Mouse (Mus musculus): ENCODE measurements around the gene Mum1. TPM values are rescaled to one million over a fixed set of nuclear protein-coding genes. Genes with fewer than 3 reads are reported as not detected.
"Not testable (repeated sequence)": the region's sequence is repeated elsewhere in the genome, so short reads cannot be mapped to it uniquely, and the experiment has no call there.

Mum1 gene
- polyA plus RNA-seq, 1 experiment from 2014 or later = 40.1 TPM

DNA sequence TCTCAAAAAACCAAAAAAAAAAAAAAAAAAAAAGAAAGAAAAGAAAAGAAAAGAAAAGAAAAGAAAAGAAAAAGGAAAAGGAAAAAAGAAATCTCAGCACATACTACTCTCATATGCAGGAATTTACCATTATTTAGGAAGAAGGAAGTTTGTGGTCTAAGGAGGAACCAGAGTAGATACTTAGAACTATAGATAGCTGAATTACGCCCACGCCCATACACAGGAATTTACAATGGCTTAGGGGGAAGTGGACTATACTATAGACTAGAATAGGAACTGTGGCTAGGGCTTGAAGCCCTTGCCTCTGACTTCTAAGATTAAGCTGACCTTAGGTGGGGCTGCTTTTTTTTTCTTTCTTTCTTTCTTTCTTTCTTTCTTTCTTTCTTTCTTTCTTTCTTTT lies 3.1 kb upstream of the Mum1 start:
- not testable (repeated sequence) for H3K9me3 ChIP-seq (replicated peaks; ENCODE audit: control insufficient read depth, low read length); H3K27me3 ChIP-seq (ENCODE audit: control insufficient read depth, insufficient read depth, low read length); H3K9ac ChIP-seq (ENCODE audit: low read length); H3K4me2 ChIP-seq (ENCODE audit: low read depth, low read length); H3K27ac ChIP-seq (ENCODE audit: low read length); H3K36me3 ChIP-seq (ENCODE audit: control insufficient read depth, insufficient read depth); ATAC-seq (replicated peaks; ENCODE audit: extremely low read depth, insufficient read depth, low FRiP score); H3K4me3 ChIP-seq (ENCODE audit: low read length)
- 76% methylated on average over 2 of the region's 2 CpGs for WGBS
- peaks cover 16% of the 10 kb centered on the region for H3K4me1 ChIP-seq (ENCODE audit: control insufficient read depth, insufficient read depth, low read length)

DNA sequence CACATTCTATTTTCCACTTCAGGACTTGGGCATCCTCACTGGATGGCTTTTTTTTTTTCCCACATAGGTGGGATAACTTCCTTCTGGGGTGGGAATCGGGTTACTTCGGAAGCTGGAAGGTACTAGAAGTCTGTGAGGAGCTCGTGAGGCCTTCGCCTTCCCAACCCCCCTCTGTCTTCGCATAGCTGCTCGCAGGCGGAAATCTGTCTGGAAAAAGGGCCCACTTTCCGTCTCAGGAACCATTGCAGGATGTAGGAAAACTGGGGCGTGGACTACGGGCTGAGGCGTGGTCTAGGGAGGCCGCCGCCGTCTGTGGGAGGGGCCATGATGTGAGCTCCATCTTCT lies 191 bp upstream of the Mum1 start:
- peaks cover 26% of the 10 kb centered on the region for H3K4me1 ChIP-seq (ENCODE audit: control insufficient read depth, insufficient read depth, low read length)
- no peaks in the 10 kb centered on the region for H3K9me3 ChIP-seq (replicated peaks; ENCODE audit: control insufficient read depth, low read length)
- peak overlapping the region; percentile 42 for H3K4me3 ChIP-seq (ENCODE audit: low read length)
- H3K27ac ChIP-seq (ENCODE audit: low read length) = peak overlapping the region; percentile 76
- under 1% methylated on average over 14 of the region's 14 CpGs for WGBS
- peak overlapping the region; percentile 65 for H3K4me2 ChIP-seq (ENCODE audit: low read depth, low read length)
- peaks cover 9% of the 10 kb centered on the region; the same call in 1 of the 2 replicates for H3K36me3 ChIP-seq (ENCODE audit: control insufficient read depth, insufficient read depth)
- peak overlapping the region; percentile 63 for H3K9ac ChIP-seq (ENCODE audit: low read length)
- ATAC-seq (replicated peaks; ENCODE audit: extremely low read depth, insufficient read depth, low FRiP score) = no peak
- no peaks in the 10 kb centered on the region for H3K27me3 ChIP-seq (ENCODE audit: control insufficient read depth, insufficient read depth, low read length)

DNA sequence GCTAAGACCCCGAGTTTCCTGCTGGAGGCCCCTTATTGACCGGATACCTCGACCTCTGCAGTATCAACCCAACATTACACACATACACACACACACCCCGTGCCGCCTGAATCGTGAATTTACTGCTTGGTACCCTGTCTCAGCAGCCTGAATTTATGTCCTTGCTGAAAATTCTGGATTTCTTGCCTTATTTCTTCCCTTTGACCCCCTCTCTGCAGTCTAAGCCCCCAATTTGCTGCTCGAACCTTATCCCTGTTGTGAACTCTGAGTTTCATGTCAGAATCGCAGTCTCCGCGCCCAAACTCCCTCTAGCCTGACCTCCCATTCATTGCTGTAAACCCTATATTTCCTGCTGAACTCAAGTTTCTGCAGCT lies 919 bp downstream of the Mum1 start:
- peaks cover 16% of the 10 kb centered on the region; the same call in 1 of the 2 replicates for H3K36me3 ChIP-seq (ENCODE audit: control insufficient read depth, insufficient read depth)
- peak overlapping the region; percentile 72 for H3K4me2 ChIP-seq (ENCODE audit: low read depth, low read length)
- peak overlapping the region; percentile 84 for H3K4me3 ChIP-seq (ENCODE audit: low read length)
- no peaks in the 10 kb centered on the region for H3K9me3 ChIP-seq (replicated peaks; ENCODE audit: control insufficient read depth, low read length)
- no peak for ATAC-seq (replicated peaks; ENCODE audit: extremely low read depth, insufficient read depth, low FRiP score)
- 8% methylated on average over 10 of the region's 10 CpGs for WGBS
- peak overlapping the region; percentile 94 for H3K9ac ChIP-seq (ENCODE audit: low read length)
- H3K4me1 ChIP-seq (ENCODE audit: control insufficient read depth, insufficient read depth, low read length) = peaks cover 24% of the 10 kb centered on the region
- H3K27ac ChIP-seq (ENCODE audit: low read length) = peak overlapping the region; percentile 90
- H3K27me3 ChIP-seq (ENCODE audit: control insufficient read depth, insufficient read depth, low read length) = no peaks in the 10 kb centered on the region

DNA sequence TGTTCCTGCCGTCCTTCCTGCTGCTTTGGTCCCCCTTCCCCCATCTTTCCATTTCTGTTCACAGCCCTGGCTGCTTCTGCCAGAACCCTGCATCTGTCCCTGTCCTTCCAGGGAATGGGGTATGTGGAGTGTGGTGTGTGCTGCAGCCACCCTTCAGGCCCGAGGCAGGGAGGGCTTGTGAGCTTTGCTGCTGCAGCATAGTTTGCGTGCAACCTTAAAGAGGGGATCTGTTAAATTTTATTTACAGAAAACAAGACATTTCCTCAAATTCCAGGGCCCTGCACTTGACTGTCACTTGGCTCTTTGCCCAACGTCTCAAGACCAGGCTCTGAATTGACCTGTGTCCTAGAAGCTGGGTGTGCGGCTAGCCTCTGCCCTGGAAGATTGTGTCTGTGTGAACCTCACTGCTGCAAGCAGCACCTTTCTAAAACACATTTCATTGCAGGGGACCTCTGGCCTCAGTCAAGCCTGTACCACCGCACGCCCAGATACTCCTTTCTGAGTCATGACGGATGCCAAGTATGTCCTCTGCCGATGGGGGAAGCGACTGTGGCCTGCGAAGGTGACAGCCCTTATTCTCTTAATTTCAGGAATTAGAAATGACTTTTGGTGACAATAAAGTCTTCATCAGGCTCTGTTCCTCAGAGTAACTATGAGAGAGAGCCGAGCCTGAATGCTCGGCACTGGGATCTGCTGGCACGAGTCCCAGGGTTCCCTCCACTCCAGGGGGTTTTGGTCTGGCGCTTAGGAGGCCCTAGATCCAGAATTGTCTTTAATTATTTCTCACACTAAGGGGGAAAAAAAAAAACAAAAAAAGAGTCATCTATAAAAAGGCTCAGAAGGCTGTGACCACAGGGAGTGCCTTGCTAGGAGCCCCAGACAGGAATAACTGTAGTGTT lies 1.9 kb downstream of the Mum1 start:
- 39% methylated on average over 15 of the region's 15 CpGs for WGBS
- Histone ChIP-seq H3K4me3 (ENCODE audit: low read length) (peak overlapping the region; percentile 84), H3K27ac (ENCODE audit: low read length) (peak overlapping the region; percentile 90), H3K4me1 (ENCODE audit: control insufficient read depth, insufficient read depth, low read length) (peaks cover 28% of the 10 kb centered on the region), H3K27me3 (ENCODE audit: control insufficient read depth, insufficient read depth, low read length) (no peaks in the 10 kb centered on the region), H3K36me3 (ENCODE audit: control insufficient read depth, insufficient read depth) (peaks cover 25% of the 10 kb centered on the region), H3K4me2 (ENCODE audit: low read depth, low read length) (peak overlapping the region; percentile 72), H3K9ac (ENCODE audit: low read length) (peak overlapping the region; percentile 94), H3K9me3 (replicated peaks; ENCODE audit: control insufficient read depth, low read length) (no peaks in the 10 kb centered on the region)
- no peak for ATAC-seq (replicated peaks; ENCODE audit: extremely low read depth, insufficient read depth, low FRiP score)

DNA sequence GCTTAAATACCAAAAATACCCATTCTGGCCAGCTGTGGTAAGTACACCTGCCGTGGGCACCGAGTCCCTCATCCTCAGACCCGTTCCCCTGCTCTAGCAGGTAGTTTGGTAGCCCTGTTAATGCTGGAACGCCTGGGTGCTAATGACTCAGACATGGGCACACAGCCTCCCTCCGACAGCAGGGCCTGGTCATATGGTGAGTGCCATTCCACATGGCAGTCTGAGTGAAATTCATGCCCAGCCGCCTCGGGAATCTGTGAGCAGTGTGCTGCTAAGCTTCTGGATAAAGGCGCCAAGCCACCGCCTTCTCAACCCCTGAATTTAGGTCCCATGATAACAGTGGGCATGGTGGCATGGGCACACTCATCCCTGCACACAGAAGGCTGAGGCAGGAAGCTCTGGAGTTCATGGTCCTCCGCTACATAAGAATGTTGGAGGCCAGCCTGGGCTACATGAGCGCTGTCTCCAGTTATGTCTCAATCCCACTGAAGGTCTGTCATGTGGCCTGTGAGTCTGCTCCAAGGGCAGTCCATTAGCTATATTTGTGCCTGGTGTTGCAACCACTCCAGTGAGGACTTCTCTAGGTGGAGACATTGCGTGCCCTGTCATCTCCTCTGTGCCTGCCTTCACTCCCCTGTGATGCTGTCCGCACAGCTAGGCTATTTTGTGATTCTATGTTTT lies 10.1 kb downstream of the Mum1 start:
- H3K4me1 ChIP-seq (ENCODE audit: control insufficient read depth, insufficient read depth, low read length) = peaks cover 7% of the 10 kb centered on the region

DNA sequence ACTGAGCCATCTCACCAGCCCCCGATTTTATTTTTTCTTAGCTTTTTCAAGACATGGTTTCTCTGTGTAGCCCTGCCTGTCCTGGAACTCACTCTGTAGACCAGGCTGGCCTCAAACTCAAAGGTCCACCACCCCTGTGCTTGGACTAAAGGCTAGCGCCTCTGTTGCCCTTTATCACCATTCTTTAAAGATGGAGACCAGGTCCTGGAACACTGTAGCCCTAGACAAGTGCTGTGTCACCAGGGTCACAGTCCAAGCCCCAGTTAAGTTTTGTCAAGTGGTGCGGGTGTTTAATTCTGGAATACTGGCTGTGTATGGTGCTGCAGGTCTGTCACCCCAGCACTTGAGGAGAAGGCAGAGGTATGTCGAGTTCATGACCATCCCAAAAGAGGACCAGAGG lies 10.8 kb downstream of the Mum1 start:
- Histone ChIP-seq H3K4me2 (ENCODE audit: low read depth, low read length) (no peak overlapping the region), H3K27ac (ENCODE audit: low read length) (no peak overlapping the region), H3K9me3 (replicated peaks; ENCODE audit: control insufficient read depth, low read length) (no peaks in the 10 kb centered on the region), H3K27me3 (ENCODE audit: control insufficient read depth, insufficient read depth, low read length) (no peaks in the 10 kb centered on the region), H3K4me1 (ENCODE audit: control insufficient read depth, insufficient read depth, low read length) (peaks cover 12% of the 10 kb centered on the region), H3K9ac (ENCODE audit: low read length) (no peak overlapping the region), H3K4me3 (ENCODE audit: low read length) (no peak overlapping the region), H3K36me3 (ENCODE audit: control insufficient read depth, insufficient read depth) (peaks cover 70% of the 10 kb centered on the region)
- 87% methylated on average over 4 of the region's 4 CpGs for WGBS
- ATAC-seq (replicated peaks; ENCODE audit: extremely low read depth, insufficient read depth, low FRiP score) = no peak

More for the DNA sequence above, 10.1 kb downstream of the Mum1 start:
- Histone ChIP-seq H3K4me3 (ENCODE audit: low read length) (no peak overlapping the region), H3K9ac (ENCODE audit: low read length) (no peak overlapping the region), H3K27ac (ENCODE audit: low read length) (no peak overlapping the region), H3K36me3 (ENCODE audit: control insufficient read depth, insufficient read depth) (peaks cover 72% of the 10 kb centered on the region), H3K4me2 (ENCODE audit: low read depth, low read length) (no peak overlapping the region), H3K27me3 (ENCODE audit: control insufficient read depth, insufficient read depth, low read length) (no peaks in the 10 kb centered on the region), H3K9me3 (replicated peaks; ENCODE audit: control insufficient read depth, low read length) (no peaks in the 10 kb centered on the region)
- no peak for ATAC-seq (replicated peaks; ENCODE audit: extremely low read depth, insufficient read depth, low FRiP score)
- 93% methylated on average over 13 of the region's 13 CpGs for WGBS

DNA sequence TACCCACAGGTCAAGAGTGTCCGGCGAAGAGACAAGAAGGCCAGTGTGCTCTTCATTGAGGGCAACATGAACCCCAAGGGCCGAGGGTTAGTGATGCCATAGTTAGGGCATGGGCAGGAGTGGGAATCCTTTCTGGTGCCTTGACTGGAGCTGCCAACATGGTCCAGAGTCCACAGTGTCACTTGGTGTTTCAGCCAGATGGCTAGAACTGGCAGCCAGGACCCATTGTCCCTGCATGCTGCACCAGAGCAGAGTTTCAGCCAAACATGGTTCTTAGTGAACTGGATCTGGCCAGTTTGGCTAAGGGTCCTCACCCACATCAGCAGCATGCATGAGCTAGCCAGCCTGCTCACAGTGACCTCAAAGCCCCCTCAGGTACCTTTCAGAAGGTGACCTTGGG lies 12.1 kb downstream of the Mum1 start:
- Histone ChIP-seq H3K9ac (ENCODE audit: low read length) (no peak overlapping the region), H3K9me3 (replicated peaks; ENCODE audit: control insufficient read depth, low read length) (no peaks in the 10 kb centered on the region), H3K36me3 (ENCODE audit: control insufficient read depth, insufficient read depth) (peaks cover 68% of the 10 kb centered on the region), H3K4me2 (ENCODE audit: low read depth, low read length) (no peak overlapping the region), H3K4me1 (ENCODE audit: control insufficient read depth, insufficient read depth, low read length) (peaks cover 16% of the 10 kb centered on the region), H3K4me3 (ENCODE audit: low read length) (no peak overlapping the region), H3K27ac (ENCODE audit: low read length) (no peak overlapping the region), H3K27me3 (ENCODE audit: control insufficient read depth, insufficient read depth, low read length) (no peaks in the 10 kb centered on the region)
- 86% methylated on average over 3 of the region's 3 CpGs for WGBS
- ATAC-seq (replicated peaks; ENCODE audit: extremely low read depth, insufficient read depth, low FRiP score) = no peak

DNA sequence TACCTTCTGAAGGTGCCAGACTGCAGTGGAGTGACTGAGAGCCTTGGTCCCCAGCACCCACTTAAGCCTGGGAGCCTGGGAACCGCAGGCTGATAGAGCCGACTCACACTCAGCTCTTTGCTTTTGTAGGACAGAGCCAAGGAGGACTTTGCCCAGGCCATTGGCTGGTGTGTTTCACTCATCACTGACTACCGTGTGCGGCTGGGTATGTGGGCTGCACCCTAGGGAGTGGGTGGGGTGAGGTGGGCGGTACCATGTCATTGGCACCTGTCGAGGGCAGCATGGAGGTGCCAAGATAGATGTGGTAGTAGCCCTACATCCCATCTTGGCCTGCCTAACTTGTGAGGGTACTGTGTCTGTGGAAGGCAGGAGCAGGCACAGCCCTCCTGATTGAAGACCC lies 13.6 kb downstream of the Mum1 start:
- no peak overlapping the region for H3K9ac ChIP-seq (ENCODE audit: low read length)
- H3K36me3 ChIP-seq (ENCODE audit: control insufficient read depth, insufficient read depth) = peaks cover 73% of the 10 kb centered on the region
- no peak overlapping the region for H3K27ac ChIP-seq (ENCODE audit: low read length)
- WGBS = 78% methylated on average over 6 of the region's 6 CpGs
- no peak for ATAC-seq (replicated peaks; ENCODE audit: extremely low read depth, insufficient read depth, low FRiP score)
- H3K4me3 ChIP-seq (ENCODE audit: low read length) = no peak overlapping the region
- no peak overlapping the region for H3K4me2 ChIP-seq (ENCODE audit: low read depth, low read length)
- H3K9me3 ChIP-seq (replicated peaks; ENCODE audit: control insufficient read depth, low read length) = no peaks in the 10 kb centered on the region
- peaks cover 16% of the 10 kb centered on the region for H3K4me1 ChIP-seq (ENCODE audit: control insufficient read depth, insufficient read depth, low read length)
- H3K27me3 ChIP-seq (ENCODE audit: control insufficient read depth, insufficient read depth, low read length) = no peaks in the 10 kb centered on the region

DNA sequence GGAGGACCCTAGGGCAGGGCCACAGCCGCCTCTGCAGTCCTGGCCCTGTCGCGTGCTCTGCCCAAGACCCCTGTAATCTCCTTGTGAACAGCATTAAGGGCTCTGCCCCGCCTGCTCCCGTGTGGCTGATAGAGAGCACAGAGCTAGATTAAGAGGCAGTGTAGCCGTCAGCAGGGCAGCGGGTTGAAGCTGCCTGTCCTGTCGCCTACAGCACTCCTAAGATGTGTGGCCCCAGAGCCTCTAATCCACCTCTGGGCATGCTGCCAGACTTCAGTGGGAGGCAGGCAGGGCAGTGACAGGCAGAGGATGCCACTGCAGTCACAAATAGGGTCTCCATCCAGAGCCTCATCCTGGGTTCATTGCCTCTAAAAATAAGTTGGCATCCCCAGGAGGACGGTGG lies 15.9 kb downstream of the Mum1 start:
- Histone ChIP-seq H3K4me1 (ENCODE audit: control insufficient read depth, insufficient read depth, low read length) (peaks cover 18% of the 10 kb centered on the region), H3K4me2 (ENCODE audit: low read depth, low read length) (no peak overlapping the region), H3K36me3 (ENCODE audit: control insufficient read depth, insufficient read depth) (peaks cover 59% of the 10 kb centered on the region), H3K27me3 (ENCODE audit: control insufficient read depth, insufficient read depth, low read length) (no peaks in the 10 kb centered on the region), H3K4me3 (ENCODE audit: low read length) (no peak overlapping the region), H3K9me3 (replicated peaks; ENCODE audit: control insufficient read depth, low read length) (no peaks in the 10 kb centered on the region), H3K9ac (ENCODE audit: low read length) (no peak overlapping the region), H3K27ac (ENCODE audit: low read length) (peak overlapping the region; percentile 77)
- peak; percentile 77 for ATAC-seq (replicated peaks; ENCODE audit: extremely low read depth, insufficient read depth, low FRiP score)
- WGBS = 28% methylated on average over 9 of the region's 9 CpGs

Data from heart, embryonic 16.5 days (tissue).